In genomic region chr10:41967915-41968635, GRCm38 (mm10) we compare ENCODE assay signal across 26 mouse cellular contexts. TPM values are rescaled to one million over a fixed set of nuclear protein-coding genes. Genes with fewer than 3 reads are reported as not detected.
A peak's percentile ranks its signal among the peaks of the same experiment; 100 is the strongest.
DNase-seq lines count a peak whose midpoint lies in the region; ATAC-seq lines count a peak whose summit lies in the region.
"Had no signal": no experiment of that assay in that cellular context is flagged by ENCODE, and none has a peak within 500 bp of the region (broad histone marks: within the 10 kb centered on the region; RNA-seq: fewer than 3 reads in every experiment).

No protein-coding gene starts in this region.

- no peak overlapping the region for H3K9ac ChIP-seq in forebrain, embryonic 16.5 days (replicated peaks; ENCODE audit: low read depth, low read length)
- no peak overlapping the region for H3K9ac ChIP-seq in forebrain, embryonic 14.5 days (ENCODE audit: low read length)
- H3K9ac ChIP-seq: embryonic facial prominence, embryonic 12.5 days; forebrain, embryonic 12.5 days; hindbrain, embryonic 14.5 days; liver, embryonic 13.5 days; neural tube, embryonic 12.5 days; stomach, embryonic 15.5 days had no signal

- DNase-seq in forebrain, embryonic 14.5 days (ENCODE audit: low spot score) = no peak
- DNase-seq in left cerebral cortex, postnatal 4 days = peak; percentile 63
- no peak for DNase-seq in left cerebral cortex, postnatal 10 days (ENCODE audit: extremely low spot score in 1 of 2, low spot score in 2 of 2)
- DNase-seq in kidney, postnatal 25 days = no peak
- DNase-seq in neural tube, embryonic 10.5 days (ENCODE audit: extremely low spot score, low spot score) = no peak
- DNase-seq: adrenal gland, adult 2 months; cerebellum, adult 2 months; heart, postnatal 36 days; kidney, adult 18-20 months; liver, embryonic 13.5 days; lung, adult 2 months; midbrain, embryonic 14.5 days; right cerebral cortex, adult 18-20 months; right cerebral cortex, postnatal 4 days; thymus, postnatal 4 days had no signal

- no peaks in the 10 kb centered on the region for H3K27me3 ChIP-seq in forebrain, embryonic 16.5 days (replicated peaks; ENCODE audit: control insufficient read depth, insufficient read depth, low read length)
- no peaks in the 10 kb centered on the region for H3K27me3 ChIP-seq in forebrain, embryonic 14.5 days (replicated peaks; ENCODE audit: control insufficient read depth, insufficient read depth, low read length)
- H3K27me3 ChIP-seq: embryonic facial prominence, embryonic 12.5 days; forebrain, embryonic 12.5 days; liver, embryonic 13.5 days; megakaryocyte, embryonic 14.5 days; neural tube, embryonic 12.5 days; stomach, embryonic 15.5 days had no signal

- H3K9me3 ChIP-seq in forebrain, embryonic 16.5 days (ENCODE audit: control insufficient read depth, low read length) = no peaks in the 10 kb centered on the region
- H3K9me3 ChIP-seq in forebrain, embryonic 14.5 days (replicated peaks; ENCODE audit: control insufficient read depth, low read length) = no peaks in the 10 kb centered on the region
- H3K9me3 ChIP-seq: embryonic facial prominence, embryonic 12.5 days; forebrain, embryonic 12.5 days; liver, embryonic 13.5 days; megakaryocyte, embryonic 14.5 days; neural tube, embryonic 12.5 days; stomach, embryonic 15.5 days had no signal

- WGBS in forebrain, embryonic 16.5 days = 82% methylated on average over 11 of the region's 11 CpGs
- WGBS in forebrain, embryonic 14.5 days = 85% methylated on average over 11 of the region's 11 CpGs

- no peak overlapping the region for H3K4me3 ChIP-seq in forebrain, embryonic 16.5 days (replicated peaks; ENCODE audit: low read length)
- no peak overlapping the region for H3K4me3 ChIP-seq in forebrain, embryonic 14.5 days (ENCODE audit: low read depth, low read length)
- H3K4me3 ChIP-seq: embryonic facial prominence, embryonic 12.5 days; erythroblast, embryonic 14.5 days; forebrain, embryonic 12.5 days; liver, embryonic 13.5 days; megakaryocyte, embryonic 14.5 days; neural tube, embryonic 12.5 days; stomach, embryonic 15.5 days had no signal

- ATAC-seq in forebrain, embryonic 16.5 days = 0 out of 2 replicates have a peak, but pooled peaks have one; percentile 38
- no peak for ATAC-seq in forebrain, embryonic 14.5 days
- ATAC-seq in common myeloid progenitor, adult 5-6 weeks (replicated peaks; ENCODE audit: low read depth, poor library complexity, severe bottlenecking) = 0 out of 2 replicates have a peak, but pooled peaks have one; percentile 29
- ATAC-seq in granulocyte monocyte progenitor cell, adult 5-6 weeks (replicated peaks; ENCODE audit: poor library complexity, severe bottlenecking) = 0 out of 2 replicates have a peak, but pooled peaks have one; percentile 12
- ATAC-seq: inflammation-experienced regulatory T-cells, adult 6 months had no signal

- no peak overlapping the region for H3K27ac ChIP-seq in forebrain, embryonic 16.5 days (ENCODE audit: low read length)
- H3K27ac ChIP-seq in forebrain, embryonic 14.5 days (ENCODE audit: low read depth, low read length) = no peak overlapping the region
- H3K27ac ChIP-seq: embryonic facial prominence, embryonic 12.5 days; forebrain, embryonic 12.5 days; hindbrain, embryonic 14.5 days; liver, embryonic 13.5 days; neural tube, embryonic 12.5 days; stomach, embryonic 15.5 days had no signal

- intact Hi-C loops in left cerebral cortex, postnatal 4 days (cut with DNase I) = no loop called here
- intact Hi-C loops in left cerebral cortex, postnatal 10 days (cut with DNase I) = no loop called here

- H3K4me2 ChIP-seq in forebrain, embryonic 16.5 days (ENCODE audit: low read length) = no peak overlapping the region
- no peak overlapping the region for H3K4me2 ChIP-seq in forebrain, embryonic 14.5 days (ENCODE audit: low read length)
- H3K4me2 ChIP-seq: embryonic facial prominence, embryonic 12.5 days; forebrain, embryonic 12.5 days; hindbrain, embryonic 14.5 days; liver, embryonic 13.5 days; neural tube, embryonic 12.5 days; stomach, embryonic 15.5 days had no signal

- no peaks in the 10 kb centered on the region for H3K36me3 ChIP-seq in forebrain, embryonic 16.5 days (ENCODE audit: control insufficient read depth, insufficient read depth)
- no peaks in the 10 kb centered on the region for H3K36me3 ChIP-seq in forebrain, embryonic 14.5 days (ENCODE audit: control insufficient read depth, insufficient read depth, low read length)
- H3K36me3 ChIP-seq: embryonic facial prominence, embryonic 12.5 days; forebrain, embryonic 12.5 days; liver, embryonic 13.5 days; neural tube, embryonic 12.5 days; stomach, embryonic 15.5 days had no signal

- no peaks in the 10 kb centered on the region for H3K4me1 ChIP-seq in forebrain, embryonic 16.5 days (replicated peaks; ENCODE audit: control insufficient read depth, insufficient read depth, low read length)
- no peaks in the 10 kb centered on the region for H3K4me1 ChIP-seq in forebrain, embryonic 14.5 days (ENCODE audit: control insufficient read depth, insufficient read depth, low read length)
- H3K4me1 ChIP-seq: embryonic facial prominence, embryonic 12.5 days; forebrain, embryonic 12.5 days; neural tube, embryonic 12.5 days; stomach, embryonic 15.5 days had no signal

RNA-seq across cellular contexts. Expression of gene Armc2, which starts 50.2 kb away (rescaled TPM):
- polyA plus RNA-seq in forebrain, embryonic 16.5 days (2015; fragmentation: Nextera tagmentation; extraction: Ambion mirVana) = 8.2 and 10.1 TPM in 2 replicates
- 9.2 and 12.3 TPM in 2 replicates for polyA plus RNA-seq in forebrain, embryonic 14.5 days (2014; fragmentation: Nextera tagmentation; extraction: Ambion mirVana)
- total RNA-seq in left cerebral cortex, postnatal 4 days (2021) = 10 to 100 TPM; 16.5 to 18.5 TPM
- total RNA-seq in left cerebral cortex, postnatal 10 days (2021) = 10 to 100 TPM; 15.2 to 15.8 TPM
- 0.14 and 0.29 TPM in 2 replicates for total RNA-seq in common myeloid progenitor, adult 5-6 weeks (2017)
- 0.41 TPM in 1 of 2 replicates, not detected in the other for total RNA-seq in granulocyte monocyte progenitor cell, adult 5-6 weeks (2014; fragmentation: Nextera tagmentation)
- 0.73 TPM in 1 of 2 replicates, not detected in the other for total RNA-seq in granulocyte monocyte progenitor cell, adult 5-6 weeks (2017)
- polyA plus RNA-seq: erythroblast, embryonic 14.5 days had no signal

Comparison
In these comparisons a context has a peak if more than half of its experiments do, and no peak if none do; other contexts are left out.
1. RNA of gene Armc2, which starts 50.2 kb away (total RNA-seq): 16.5 to 18.5 TPM in left cerebral cortex, postnatal 4 days and 15.2 to 15.8 TPM in left cerebral cortex, postnatal 10 days; 0.14 to 0.29 TPM in common myeloid progenitor, adult 5-6 weeks and 0.41 to 0.73 TPM in granulocyte monocyte progenitor cell, adult 5-6 weeks; every median in the first group is over 4 times any median in the second.